Mouse (Mus musculus): ENCODE measurements at regions not wholly inside any gene's neighbourhood (a gene's known extent, or its start where the extent isn't known, plus 50 kb on each side); places are given as distances from the start of the nearest gene placed in this dataset.

DNA sequence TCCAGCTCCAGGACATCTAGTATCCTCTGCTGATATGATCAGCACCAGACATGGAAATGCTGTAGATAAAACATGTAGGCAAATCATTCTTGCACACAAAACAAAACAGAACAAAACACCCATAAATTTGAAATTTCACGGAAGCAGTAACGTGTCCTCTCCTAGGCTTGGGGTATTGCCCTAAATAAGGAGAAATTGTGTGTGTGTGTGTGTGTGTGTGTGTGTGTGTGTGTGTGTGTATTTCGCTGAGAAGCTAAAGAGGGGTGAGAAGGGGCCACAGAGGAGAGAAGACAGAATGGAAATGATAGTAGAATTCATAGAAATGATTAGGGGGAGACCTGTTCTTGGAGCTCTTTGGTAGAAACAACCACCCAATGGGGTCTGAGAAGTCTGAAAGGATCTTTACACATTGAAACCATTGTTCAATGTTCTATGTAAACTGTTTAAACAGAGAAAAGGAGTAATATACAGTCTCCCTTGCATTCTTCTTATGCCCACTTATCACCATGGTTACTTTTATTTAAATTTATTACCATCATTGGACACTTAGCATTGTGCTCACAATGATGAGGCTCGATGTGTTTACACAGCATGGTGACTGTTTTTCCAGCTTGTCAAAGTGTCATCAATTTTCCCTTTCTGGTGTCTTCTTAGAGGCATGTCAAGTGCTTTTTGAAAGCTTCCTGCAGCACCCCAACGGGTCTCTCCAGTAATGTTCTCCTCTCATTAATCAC lies 317.3 kb upstream of the 4933412E24Rik start:
- H3K4me2 ChIP-seq (replicated peaks; ENCODE audit: low read depth, low read length), result no peak overlapping the region
- no peaks in the 10 kb centered on the region for H3K36me3 ChIP-seq (ENCODE audit: control insufficient read depth, insufficient read depth, low read length)
- WGBS, result 58% methylated on average over 5 of the region's 5 CpGs
- no peaks in the 10 kb centered on the region for H3K27me3 ChIP-seq (ENCODE audit: control insufficient read depth, insufficient read depth, low read length)
- no peaks in the 10 kb centered on the region for H3K9me3 ChIP-seq (ENCODE audit: control insufficient read depth, low read length)
- no peak overlapping the region for H3K9ac ChIP-seq (ENCODE audit: low read depth, low read length)
- no peak overlapping the region for H3K4me3 ChIP-seq (ENCODE audit: low read length)
- H3K4me1 ChIP-seq (ENCODE audit: control insufficient read depth, insufficient read depth, low read length), result no peaks in the 10 kb centered on the region
- no peak overlapping the region for H3K27ac ChIP-seq (ENCODE audit: low read depth, low read length)
- ATAC-seq (ENCODE audit: low FRiP score, low TSS enrichment), result no peak

DNA sequence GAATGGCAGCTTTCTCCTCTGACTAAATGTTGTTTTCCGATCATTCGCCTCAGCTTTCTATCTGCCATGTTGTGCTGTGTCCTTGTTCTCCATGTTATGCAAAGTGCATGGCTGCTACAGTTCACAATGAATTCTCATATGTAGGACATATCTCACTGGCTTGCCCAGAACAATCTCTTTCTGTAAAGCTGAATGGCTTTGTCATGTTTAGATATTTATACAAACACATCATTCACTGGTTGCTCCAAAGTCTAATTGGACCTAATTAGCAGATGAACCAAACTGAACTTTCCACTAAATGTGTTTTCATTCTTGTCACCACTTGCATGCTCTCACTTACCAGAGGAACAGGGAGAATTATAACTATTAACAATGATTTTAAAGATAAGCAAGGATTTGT lies 301.2 kb upstream of the 4933412E24Rik start:
- Histone ChIP-seq H3K27ac (ENCODE audit: low read depth, low read length) (no peak overlapping the region), H3K36me3 (ENCODE audit: control insufficient read depth, insufficient read depth, low read length) (no peaks in the 10 kb centered on the region), H3K9ac (ENCODE audit: low read depth, low read length) (no peak overlapping the region), H3K9me3 (ENCODE audit: control insufficient read depth, low read length) (no peaks in the 10 kb centered on the region), H3K4me3 (ENCODE audit: low read length) (no peak overlapping the region), H3K4me2 (replicated peaks; ENCODE audit: low read depth, low read length) (no peak overlapping the region), H3K4me1 (ENCODE audit: control insufficient read depth, insufficient read depth, low read length) (no peaks in the 10 kb centered on the region), H3K27me3 (ENCODE audit: control insufficient read depth, insufficient read depth, low read length) (no peaks in the 10 kb centered on the region)
- ATAC-seq (ENCODE audit: low FRiP score, low TSS enrichment), result no peak
- WGBS, result 99% methylated on average over 2 of the region's 2 CpGs

GRCm38 (mm10) chr15:60315210-60315609 lies 298.8 kb upstream of the 4933412E24Rik start:
- 58% methylated on average over 5 of the region's 5 CpGs for WGBS
- Histone ChIP-seq H3K4me2 (replicated peaks; ENCODE audit: low read depth, low read length) (no peak overlapping the region), H3K9ac (ENCODE audit: low read depth, low read length) (no peak overlapping the region), H3K36me3 (ENCODE audit: control insufficient read depth, insufficient read depth, low read length) (no peaks in the 10 kb centered on the region), H3K4me1 (ENCODE audit: control insufficient read depth, insufficient read depth, low read length) (no peaks in the 10 kb centered on the region), H3K9me3 (ENCODE audit: control insufficient read depth, low read length) (no peaks in the 10 kb centered on the region), H3K27me3 (ENCODE audit: control insufficient read depth, insufficient read depth, low read length) (no peaks in the 10 kb centered on the region), H3K27ac (ENCODE audit: low read depth, low read length) (no peak overlapping the region), H3K4me3 (ENCODE audit: low read length) (no peak overlapping the region)
- no peak for ATAC-seq (ENCODE audit: low FRiP score, low TSS enrichment)

DNA sequence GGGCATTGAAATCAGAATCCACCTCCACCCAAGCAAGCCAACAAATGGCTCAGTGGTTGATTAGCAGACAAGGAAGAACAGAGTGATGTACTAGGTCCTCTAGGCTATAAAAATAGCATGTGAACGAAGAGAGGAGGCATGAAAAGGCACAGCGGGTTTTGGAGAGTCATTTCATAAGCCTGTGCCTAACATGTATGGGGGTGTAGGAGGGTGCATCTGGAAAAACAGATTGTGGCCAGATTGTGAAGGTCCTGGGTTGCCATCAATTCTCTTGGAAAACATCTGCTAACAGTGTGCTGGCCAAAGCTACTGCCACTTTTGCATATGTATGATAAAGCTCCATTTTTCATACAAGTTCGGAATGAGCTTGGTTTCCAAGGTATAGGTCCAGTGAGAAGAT lies 293.5 kb upstream of the 4933412E24Rik start:
- Histone ChIP-seq H3K4me3 (ENCODE audit: low read length) (no peak overlapping the region), H3K9ac (ENCODE audit: low read depth, low read length) (no peak overlapping the region), H3K36me3 (ENCODE audit: control insufficient read depth, insufficient read depth, low read length) (no peaks in the 10 kb centered on the region), H3K9me3 (ENCODE audit: control insufficient read depth, low read length) (no peaks in the 10 kb centered on the region), H3K4me1 (ENCODE audit: control insufficient read depth, insufficient read depth, low read length) (no peaks in the 10 kb centered on the region), H3K27ac (ENCODE audit: low read depth, low read length) (no peak overlapping the region), H3K27me3 (ENCODE audit: control insufficient read depth, insufficient read depth, low read length) (no peaks in the 10 kb centered on the region), H3K4me2 (replicated peaks; ENCODE audit: low read depth, low read length) (no peak overlapping the region)
- no peak for ATAC-seq (ENCODE audit: low FRiP score, low TSS enrichment)
- 71% methylated on average over 3 of the region's 3 CpGs for WGBS

- Histone ChIP-seq H3K27ac (ENCODE audit: low read depth, low read length) (no peak overlapping the region), H3K9me3 (ENCODE audit: control insufficient read depth, low read length) (no peaks in the 10 kb centered on the region), H3K4me2 (replicated peaks; ENCODE audit: low read depth, low read length) (no peak overlapping the region), H3K4me3 (ENCODE audit: low read length) (no peak overlapping the region), H3K9ac (ENCODE audit: low read depth, low read length) (no peak overlapping the region), H3K36me3 (ENCODE audit: control insufficient read depth, insufficient read depth, low read length) (no peaks in the 10 kb centered on the region), H3K4me1 (ENCODE audit: control insufficient read depth, insufficient read depth, low read length) (no peaks in the 10 kb centered on the region), H3K27me3 (ENCODE audit: control insufficient read depth, insufficient read depth, low read length) (no peaks in the 10 kb centered on the region)
- WGBS, result 75% methylated on average over 1 of the region's 1 CpGs
- no peak for ATAC-seq (ENCODE audit: low FRiP score, low TSS enrichment)
Observed at GRCm38 (mm10) chr15:60308968-60309367, 292.6 kb upstream of the 4933412E24Rik start.

- Histone ChIP-seq H3K27ac (ENCODE audit: low read depth, low read length) (no peak overlapping the region), H3K27me3 (ENCODE audit: control insufficient read depth, insufficient read depth, low read length) (no peaks in the 10 kb centered on the region), H3K9me3 (ENCODE audit: control insufficient read depth, low read length) (no peaks in the 10 kb centered on the region), H3K4me2 (replicated peaks; ENCODE audit: low read depth, low read length) (no peak overlapping the region), H3K9ac (ENCODE audit: low read depth, low read length) (no peak overlapping the region), H3K4me3 (ENCODE audit: low read length) (no peak overlapping the region), H3K4me1 (ENCODE audit: control insufficient read depth, insufficient read depth, low read length) (no peaks in the 10 kb centered on the region), H3K36me3 (ENCODE audit: control insufficient read depth, insufficient read depth, low read length) (no peaks in the 10 kb centered on the region)
- no peak for ATAC-seq (ENCODE audit: low FRiP score, low TSS enrichment)
- WGBS, result 87% methylated on average over 2 of the region's 2 CpGs
Observed at GRCm38 (mm10) chr15:60308126-60308525, 291.7 kb upstream of the 4933412E24Rik start.

- Histone ChIP-seq H3K27me3 (ENCODE audit: control insufficient read depth, insufficient read depth, low read length) (no peaks in the 10 kb centered on the region), H3K4me2 (replicated peaks; ENCODE audit: low read depth, low read length) (no peak overlapping the region), H3K4me1 (ENCODE audit: control insufficient read depth, insufficient read depth, low read length) (no peaks in the 10 kb centered on the region), H3K9ac (ENCODE audit: low read depth, low read length) (no peak overlapping the region), H3K4me3 (ENCODE audit: low read length) (no peak overlapping the region), H3K36me3 (ENCODE audit: control insufficient read depth, insufficient read depth, low read length) (no peaks in the 10 kb centered on the region), H3K9me3 (ENCODE audit: control insufficient read depth, low read length) (no peaks in the 10 kb centered on the region), H3K27ac (ENCODE audit: low read depth, low read length) (no peak overlapping the region)
- WGBS, result 82% methylated on average over 4 of the region's 4 CpGs
- no peak for ATAC-seq (ENCODE audit: low FRiP score, low TSS enrichment)
Observed at GRCm38 (mm10) chr15:60303501-60303900, 287.1 kb upstream of the 4933412E24Rik start.

DNA sequence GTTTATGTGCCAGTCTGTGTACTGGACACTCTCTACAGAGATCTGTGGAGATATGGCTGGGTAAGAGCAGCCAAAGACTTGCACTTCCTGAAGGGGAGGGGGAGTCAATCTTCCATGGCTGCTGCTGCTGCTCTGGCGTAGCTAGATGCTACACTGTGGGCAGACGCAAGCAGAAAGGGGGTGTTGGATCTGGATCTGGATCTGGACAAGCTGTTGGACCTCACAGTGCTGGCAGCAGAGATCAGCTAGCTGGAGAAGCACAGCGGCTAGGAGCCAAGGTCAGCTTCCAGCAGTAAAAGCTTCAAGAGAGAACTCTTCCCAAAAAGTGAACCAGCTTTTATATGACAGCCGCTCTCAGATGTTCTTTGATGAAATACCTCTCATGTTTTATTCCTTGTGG lies 285.5 kb upstream of the 4933412E24Rik start:
- Histone ChIP-seq H3K9ac (ENCODE audit: low read depth, low read length) (no peak overlapping the region), H3K9me3 (ENCODE audit: control insufficient read depth, low read length) (no peaks in the 10 kb centered on the region), H3K4me1 (ENCODE audit: control insufficient read depth, insufficient read depth, low read length) (no peaks in the 10 kb centered on the region), H3K4me2 (replicated peaks; ENCODE audit: low read depth, low read length) (no peak overlapping the region), H3K4me3 (ENCODE audit: low read length) (no peak overlapping the region), H3K27ac (ENCODE audit: low read depth, low read length) (no peak overlapping the region), H3K36me3 (ENCODE audit: control insufficient read depth, insufficient read depth, low read length) (no peaks in the 10 kb centered on the region), H3K27me3 (ENCODE audit: control insufficient read depth, insufficient read depth, low read length) (no peaks in the 10 kb centered on the region)
- 66% methylated on average over 4 of the region's 4 CpGs for WGBS
- ATAC-seq (ENCODE audit: low FRiP score, low TSS enrichment), result no peak

DNA sequence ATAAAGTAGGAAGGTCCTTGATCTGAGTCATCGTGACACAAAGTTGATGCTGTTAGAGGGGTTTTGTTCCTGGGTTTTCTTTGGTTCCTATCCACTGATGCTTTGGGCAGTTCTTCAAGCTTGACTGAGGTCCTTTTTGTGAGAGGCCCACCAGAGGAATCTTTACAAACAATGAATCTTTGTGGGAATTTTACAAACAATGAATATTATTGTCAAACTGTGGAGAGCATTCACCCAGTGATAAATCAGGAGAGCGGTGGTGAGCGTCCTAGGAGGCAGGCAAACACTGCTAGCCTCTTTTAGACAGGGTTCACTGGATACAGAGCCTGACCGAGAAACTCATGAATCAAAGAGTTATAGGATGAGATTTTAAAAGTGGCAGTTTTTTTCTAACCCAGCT lies 268.9 kb upstream of the 4933412E24Rik start:
- Histone ChIP-seq H3K27ac (ENCODE audit: low read depth, low read length) (no peak overlapping the region), H3K9me3 (ENCODE audit: control insufficient read depth, low read length) (no peaks in the 10 kb centered on the region), H3K4me1 (ENCODE audit: control insufficient read depth, insufficient read depth, low read length) (no peaks in the 10 kb centered on the region), H3K36me3 (ENCODE audit: control insufficient read depth, insufficient read depth, low read length) (no peaks in the 10 kb centered on the region), H3K9ac (ENCODE audit: low read depth, low read length) (no peak overlapping the region), H3K27me3 (ENCODE audit: control insufficient read depth, insufficient read depth, low read length) (no peaks in the 10 kb centered on the region), H3K4me2 (replicated peaks; ENCODE audit: low read depth, low read length) (no peak overlapping the region), H3K4me3 (ENCODE audit: low read length) (no peak overlapping the region)
- WGBS, result 24% methylated on average over 4 of the region's 4 CpGs
- no peak for ATAC-seq (ENCODE audit: low FRiP score, low TSS enrichment)
